Mouse (Mus musculus) heart, embryonic 14.5 days (tissue): Measurements from ENCODE around the gene Gm3526. TPM values are rescaled to one million over a fixed set of nuclear protein-coding genes. Genes with fewer than 3 reads are reported as not detected.
"Not testable (repeated sequence)": the region's sequence is repeated elsewhere in the genome, so short reads cannot be mapped to it uniquely, and the experiment has no call there.

Experiments
- ATAC-seq: fragments of 200-750 bp; cut with Nextera tagmentation; 2 replicates; pipeline ENCODE4 v1.8.0; 2017; ENCODE audit warnings: low read depth, moderate TSS enrichment; ENCODE audit not compliant: insufficient number of reproducible peaks, insufficient read depth, low FRiP score
- H3K27ac ChIP-seq, 2 experiments: fragments of 200-500 bp in 1 of 2; fragments of 300-500 bp in 1 of 2; sonication (generic) in 1 of 2; replicated peaks in 1 of 2; 2 replicates each; pipeline ENCODE4 v1.5.1; 2012 to 2014; ENCODE audit warnings: low read depth in 2 of 2, low read length in 2 of 2, control low read depth in 1 of 2, mild to moderate bottlenecking in 1 of 2, mixed read lengths in 1 of 2; ENCODE audit not compliant: control insufficient read depth in 1 of 2, insufficient read depth in 1 of 2
- H3K27me3 ChIP-seq: fragments of 300-500 bp; sonication (generic); 2 replicates; pipeline ENCODE4 v1.6.1; 2014; ENCODE audit warnings: mild to moderate bottlenecking, low read length, control low read depth; ENCODE audit not compliant: control insufficient read depth, insufficient read depth
- H3K36me3 ChIP-seq: fragments of 300-500 bp; sonication (generic); 2 replicates; pipeline ENCODE4 v1.6.1; 2014; ENCODE audit warnings: mild to moderate bottlenecking, control low read depth, low read length, mixed read lengths; ENCODE audit not compliant: control insufficient read depth, insufficient read depth
- H3K4me1 ChIP-seq, 2 experiments: fragments of 200-500 bp in 1 of 2; fragments of 300-500 bp in 1 of 2; sonication (generic) in 1 of 2; 2 replicates each; pipeline ENCODE4 v1.6.1; 2012 to 2014; ENCODE audit warnings: low read length in 2 of 2, control low read depth in 1 of 2, mixed read lengths in 1 of 2; ENCODE audit not compliant: control insufficient read depth in 2 of 2, insufficient read depth in 2 of 2
- H3K4me2 ChIP-seq: fragments of 300-500 bp; sonication (generic); 2 replicates; pipeline ENCODE4 v1.6.1; 2014; ENCODE audit warnings: mild to moderate bottlenecking, low read length
- H3K4me3 ChIP-seq, 2 experiments: fragments of 200-500 bp in 1 of 2; fragments of 300-500 bp in 1 of 2; sonication (generic) in 1 of 2; 2 replicates each; pipeline ENCODE4 v1.5.1; 2012 to 2014; ENCODE audit warnings: low read length in 2 of 2, mild to moderate bottlenecking in 2 of 2, control low read depth in 1 of 2, low read depth in 1 of 2, moderate library complexity in 1 of 2; ENCODE audit not compliant: control insufficient read depth in 1 of 2, insufficient read depth in 1 of 2
- H3K9ac ChIP-seq: fragments of 300-500 bp; sonication (generic); 2 replicates; pipeline ENCODE4 v1.6.1; 2014; ENCODE audit warnings: mild to moderate bottlenecking, low read length
- H3K9me3 ChIP-seq: fragments of 300-500 bp; sonication (generic); 2 replicates; pipeline ENCODE4 v1.6.1; 2016; ENCODE audit warnings: low read length, control low read depth; ENCODE audit not compliant: control insufficient read depth
- WGBS: fragments of 180-500 bp; shearing (Covaris S2); extraction: QIAGEN DNeasy Blood & Tissue Kit; methylation state at CpG from one replicate; pipeline ENCODE4 v1.1.7; 2014; 5-methylcytosine and 5-hydroxymethylcytosine counted together
- polyA plus RNA-seq: library from polyadenylated mRNA; unstranded; fragments of >200 nt; fragmentation: Nextera tagmentation; extraction: Ambion mirVana; gene quantifications from 2 replicates; pipeline ENCODE4 v1.2.1, GENCODE M21; 2014

Gene Gm3526
- polyA plus RNA-seq: not detected in 2 replicates

- not testable (repeated sequence) for ATAC-seq, H3K27me3 ChIP-seq
Observed at GRCm38 (mm10) chr14:5260480-5260879, at the start of gene Gm3526. Gene Gm3526, minus strand, starts transcription at chr14:5260580.

More at GRCm38 (mm10) chr14:5260480-5260879, at the start of gene Gm3526:
- H3K36me3 ChIP-seq, H3K4me1 ChIP-seq, H3K4me2 ChIP-seq, H3K4me3 ChIP-seq, H3K9me3 ChIP-seq, H3K27ac ChIP-seq, H3K9ac ChIP-seq: not testable (repeated sequence)
- no CpG with 5 or more reads among the region's 1 CpGs for WGBS

Other genes with a start within 250 kb of the Gm3526 start
- gene Gm3298, start 244.7 kb downstream of the Gm3526 start, polyA plus RNA-seq: 0.57 TPM in 1 of 2 replicates, not detected in the other
- not detected in 2 replicates for gene 4930555G01Rik, start 210.0 kb downstream of the Gm3526 start, polyA plus RNA-seq
- gene Gm8281, start 189.5 kb downstream of the Gm3526 start, polyA plus RNA-seq: 2.1 and 4.2 TPM in 2 replicates
- gene Gm8279, start 129.1 kb downstream of the Gm3526 start, polyA plus RNA-seq: not detected in 2 replicates
- not detected in 2 replicates for gene Gm3317, start 96.0 kb downstream of the Gm3526 start, polyA plus RNA-seq
- not detected in 2 replicates for gene Gm8271, start 74.8 kb downstream of the Gm3526 start, polyA plus RNA-seq
- gene Gm3542, start 74.3 kb upstream of the Gm3526 start, polyA plus RNA-seq: not detected in 2 replicates
- not detected in 2 replicates for gene Gm3500, start 128.5 kb upstream of the Gm3526 start, polyA plus RNA-seq
- 0.30 TPM in 1 of 2 replicates, not detected in the other for gene Gm3194, start 194.9 kb upstream of the Gm3526 start, polyA plus RNA-seq
- gene Gm8246, start 217.2 kb upstream of the Gm3526 start, polyA plus RNA-seq: not detected in 2 replicates
- not detected in 2 replicates for gene Gm3187, start 223.6 kb upstream of the Gm3526 start, polyA plus RNA-seq
- gene Gm3488, start 241.1 kb upstream of the Gm3526 start, polyA plus RNA-seq: 0.15 and 1.6 TPM in 2 replicates